Mouse (Mus musculus): ENCODE results near the gene Wdr4.
"Not testable (repeated sequence)": the region's sequence is repeated elsewhere in the genome, so short reads cannot be mapped to it uniquely, and the experiment has no call there.

The Wdr4 gene

DNA sequence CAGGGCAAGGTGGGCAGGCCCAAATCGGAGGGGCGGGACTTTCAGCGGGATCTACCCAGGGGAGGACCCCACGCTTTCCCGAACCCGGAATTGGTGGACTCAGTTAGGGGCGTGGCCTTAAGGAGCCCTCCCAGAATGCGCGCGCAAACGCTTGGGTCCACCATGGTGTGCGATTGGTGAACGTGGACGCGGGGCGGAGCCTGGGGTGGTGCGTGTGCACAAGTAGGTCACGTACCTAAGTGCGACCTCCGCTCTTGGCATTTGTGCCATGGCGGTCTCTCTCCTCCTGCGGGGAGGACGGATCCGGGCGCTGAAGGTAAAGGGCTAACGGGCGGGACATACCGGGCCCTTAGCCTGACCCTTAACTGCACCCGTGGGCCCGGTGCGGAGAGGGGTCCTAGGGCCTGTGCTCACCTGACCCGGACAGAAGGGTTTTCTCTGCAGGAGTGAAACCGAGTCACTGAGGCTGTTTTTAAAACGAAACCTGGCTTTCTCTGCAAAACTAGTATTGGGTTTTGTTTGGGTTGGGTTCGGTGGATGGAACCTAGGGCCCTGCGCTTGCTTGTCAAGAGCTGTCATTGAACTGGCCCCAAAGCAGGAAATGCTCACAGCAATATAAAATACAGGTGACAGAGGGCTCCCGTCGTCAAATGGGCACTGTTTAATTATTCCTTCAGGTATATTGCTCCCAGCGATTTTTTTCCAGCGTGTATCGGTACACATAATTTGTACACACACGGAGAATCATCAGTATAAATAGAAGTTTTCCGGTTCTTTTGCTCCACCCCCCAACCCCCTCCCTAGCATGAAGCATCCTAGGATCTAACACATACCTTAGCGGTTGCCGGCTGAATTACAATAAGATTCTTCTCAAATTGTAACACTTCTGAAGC is at the start of gene Wdr4, which contains the start of gene Ndufv3:
TSS of gene Wdr4 (minus strand) at position 35 of the 893 bp plus-strand sequence.
TSS of gene Ndufv3 (plus strand) at position 170 of the 893 bp plus-strand sequence.
- peak; percentile 100 for DNase-seq (ENCODE audit: low read depth)

DNA sequence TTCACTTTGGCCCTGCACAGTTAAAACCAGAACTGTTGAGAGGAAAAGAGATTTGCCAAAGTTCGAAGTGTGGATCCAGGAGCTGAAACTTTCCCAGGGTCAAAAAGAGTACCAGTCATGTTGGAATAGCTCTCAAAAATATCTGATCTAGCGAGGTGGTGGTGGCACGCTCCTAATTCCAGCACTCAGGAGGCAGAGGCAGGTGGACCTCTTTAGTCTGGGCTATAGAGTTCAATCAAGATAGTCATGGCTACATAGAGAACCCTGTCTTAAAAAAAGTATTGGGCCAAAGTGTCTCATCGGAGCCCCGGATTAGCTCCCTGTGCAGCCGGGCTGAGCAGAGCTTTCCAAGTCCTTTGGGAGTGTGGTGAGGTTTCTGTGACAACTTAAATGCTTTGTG is 46.5 kb upstream of the Wdr4 start:
- no peak for DNase-seq (ENCODE audit: low read depth)

DNA sequence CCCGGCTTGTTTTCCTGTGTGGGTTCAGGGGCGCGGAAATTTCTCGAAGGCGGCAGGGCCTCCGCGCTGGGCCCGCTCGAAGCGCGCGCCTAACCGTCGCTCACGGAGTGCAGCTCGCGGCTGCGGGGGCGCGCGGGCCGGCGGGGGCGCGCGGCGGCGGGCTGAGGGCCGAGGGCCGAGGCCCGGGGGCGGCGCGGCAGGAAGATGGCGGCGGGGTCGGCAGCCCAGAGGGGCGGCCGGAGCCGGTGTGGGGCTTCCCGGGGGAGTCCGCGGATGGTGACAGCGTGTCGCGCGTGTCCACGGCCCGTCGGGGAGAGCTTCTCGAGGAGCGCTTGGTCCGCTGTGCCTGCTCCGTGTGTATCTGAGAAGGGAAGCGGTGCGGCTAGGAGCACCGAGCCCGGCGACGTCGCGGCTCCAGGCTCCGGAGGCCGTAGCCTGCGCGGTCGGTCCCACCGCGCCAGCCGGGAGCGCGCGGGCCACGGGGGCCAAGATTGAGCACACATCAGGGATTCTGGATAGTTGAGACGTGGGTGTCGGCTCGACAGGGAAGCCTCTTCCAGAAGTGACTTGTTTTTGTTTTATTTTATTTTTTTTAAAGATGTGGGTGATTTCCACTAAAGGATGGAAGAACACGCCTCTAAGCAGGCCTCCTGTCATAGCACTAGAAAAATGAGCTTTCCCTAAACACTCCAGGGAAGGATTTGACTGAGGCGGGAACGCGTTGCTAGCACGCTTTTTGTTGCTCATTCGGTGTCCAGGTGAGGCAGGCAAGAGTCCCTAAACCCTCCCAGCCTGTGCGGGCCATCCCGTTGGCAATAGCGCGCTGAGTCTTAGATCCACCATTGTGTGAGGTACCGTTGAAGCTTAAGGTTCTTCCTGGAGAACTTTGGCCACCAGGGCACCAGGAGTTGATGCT is 45.6 kb upstream of the Wdr4 start:
- DNase-seq (ENCODE audit: low read depth), result peak; percentile 84

DNA sequence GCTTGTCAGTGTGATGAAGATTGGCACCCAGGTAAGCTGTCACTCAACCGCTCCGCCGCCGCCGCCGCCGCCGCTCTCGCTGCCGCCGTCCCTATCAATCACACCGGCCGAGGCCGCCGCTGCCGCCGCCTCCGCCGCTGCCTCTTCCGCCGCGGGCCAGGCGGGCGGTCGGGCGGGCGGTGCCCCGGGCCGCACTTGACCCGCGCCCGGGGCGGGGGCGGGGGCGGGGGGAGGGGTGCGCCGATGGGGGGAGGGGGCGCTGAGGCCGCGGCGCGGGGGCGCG is 45.0 kb upstream of the Wdr4 start:
- DNase-seq (ENCODE audit: low read depth), result no peak

DNA sequence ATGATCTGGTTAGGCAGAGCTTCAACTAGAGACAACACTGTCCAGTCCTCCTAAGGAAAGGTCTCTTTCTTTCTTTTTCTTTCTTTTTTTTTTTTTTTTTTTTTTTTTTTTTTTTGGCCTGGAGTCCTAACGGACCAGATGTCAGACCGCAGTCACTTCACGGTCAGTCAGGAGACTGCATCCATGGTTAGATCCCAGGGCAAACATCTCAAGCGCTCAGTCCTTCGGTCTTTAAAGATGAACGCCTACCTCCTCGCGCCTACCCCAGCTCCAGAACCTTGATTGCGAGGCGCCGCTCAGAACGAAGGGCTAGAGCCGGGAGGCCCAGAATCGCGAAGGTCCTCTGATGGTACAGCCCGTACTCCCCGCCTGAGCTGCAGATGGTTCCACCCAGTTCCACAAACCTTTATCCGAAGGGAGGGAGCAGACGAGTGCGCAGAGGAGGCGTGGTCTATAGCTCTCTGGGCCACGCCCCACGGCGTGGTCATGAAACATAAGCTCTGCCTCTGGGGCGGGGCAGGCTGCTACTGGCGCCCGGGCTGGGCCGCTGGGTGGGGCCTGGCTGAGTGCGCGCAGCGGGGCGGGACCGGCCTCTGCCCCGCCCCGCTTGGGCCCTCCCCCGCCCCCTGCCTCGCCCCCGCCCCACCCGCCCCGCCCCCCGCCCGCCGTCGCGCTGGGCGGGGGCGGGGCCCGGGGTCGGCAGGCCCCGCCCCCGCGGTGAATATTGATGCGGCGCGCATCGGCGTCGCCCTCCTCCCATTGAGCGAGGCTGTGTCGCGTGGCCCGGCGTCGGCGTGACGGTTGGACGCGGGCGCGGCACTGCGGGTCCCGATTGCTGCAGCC is 44.5 kb upstream of the Wdr4 start, which contains the start of gene Pknox1:
TSS of gene Pknox1 (plus strand) at position 720 of the 843 bp plus-strand sequence.
- peak; percentile 100 for DNase-seq (ENCODE audit: low read depth)

DNA sequence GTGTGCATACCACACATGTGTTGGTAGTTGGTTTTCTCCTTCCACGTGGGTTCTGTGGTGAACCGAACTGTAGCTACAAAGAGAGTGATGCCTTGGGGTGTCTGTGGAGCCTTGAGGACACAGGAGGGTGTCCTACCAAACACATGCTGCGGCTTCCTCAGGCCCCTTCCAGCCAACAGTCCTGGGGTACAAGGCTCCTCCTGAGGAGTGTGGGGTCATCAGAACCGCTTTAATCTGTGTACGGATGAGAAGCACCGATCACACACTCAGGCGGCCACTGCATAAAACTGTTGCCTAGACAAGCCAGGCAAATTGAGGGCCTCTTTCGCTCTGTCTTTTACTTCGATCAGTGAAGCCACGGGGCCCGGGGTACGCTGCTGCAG is 43.8 kb upstream of the Wdr4 start:
- no peak for DNase-seq (ENCODE audit: low read depth)

DNA sequence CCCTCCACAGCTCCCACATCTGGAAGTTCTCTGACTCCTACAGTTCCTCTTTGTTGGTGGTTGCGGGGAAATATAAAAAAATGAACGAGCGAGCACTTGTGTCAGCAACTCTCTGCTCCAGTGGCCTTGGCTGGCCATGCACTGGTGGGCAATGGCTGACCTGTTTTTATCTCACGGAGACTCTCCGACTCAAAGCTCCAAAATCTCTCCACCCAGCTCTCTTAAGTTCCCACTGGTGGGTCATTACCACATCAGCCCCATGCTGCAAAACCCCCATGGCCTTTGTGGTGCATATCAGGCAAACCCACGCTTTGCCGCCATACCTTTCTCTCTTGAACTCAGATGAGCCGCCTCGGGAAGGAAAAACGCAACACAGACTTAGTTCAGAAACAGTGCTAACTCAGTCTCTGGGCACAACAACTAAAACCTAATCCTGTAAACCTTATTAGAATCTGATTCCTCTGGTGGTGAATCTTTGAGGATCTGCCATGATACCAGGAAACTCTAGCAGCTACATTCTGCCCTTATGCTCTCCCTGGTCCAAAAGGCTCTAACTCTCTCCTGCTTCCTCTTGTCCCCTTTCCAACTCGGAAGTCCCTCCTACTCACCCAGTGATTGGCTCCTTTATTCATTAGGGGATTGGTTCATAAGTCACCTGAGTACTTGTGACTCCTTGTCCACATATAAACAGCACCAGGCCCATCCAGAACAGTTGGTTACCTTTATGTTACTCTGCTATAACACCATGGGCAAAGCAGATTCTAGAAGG is 39.4 kb upstream of the Wdr4 start:
- no peak for DNase-seq (ENCODE audit: low read depth)

DNA sequence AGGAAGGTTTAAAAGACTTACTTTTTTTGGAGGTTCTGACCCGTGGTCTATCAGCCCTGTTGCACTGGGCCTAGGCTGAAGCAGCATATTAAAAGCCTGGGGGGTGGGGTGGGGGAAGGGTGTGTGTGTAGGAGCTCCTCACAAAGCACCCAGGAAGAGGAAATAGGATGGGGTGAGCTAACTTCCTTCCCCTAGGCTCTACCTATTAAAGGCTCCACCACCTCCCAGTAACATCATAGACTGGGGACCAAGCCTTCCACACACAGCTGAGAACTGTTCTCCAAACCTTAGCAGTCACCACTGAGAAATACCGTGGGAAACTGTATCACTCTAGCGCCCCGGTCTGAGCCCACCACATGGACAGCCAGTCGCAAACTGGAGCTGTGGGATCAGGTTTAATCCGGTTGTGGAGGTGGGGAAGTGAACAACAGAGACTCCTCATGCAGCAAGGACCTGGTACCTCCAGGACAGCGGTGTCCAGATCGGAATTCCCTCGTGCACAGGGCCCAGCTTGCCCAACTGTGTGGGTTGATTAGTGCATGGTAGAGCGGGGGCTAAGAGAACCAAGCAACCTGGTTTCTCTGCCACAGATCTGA is 38.3 kb upstream of the Wdr4 start:
- no peak for DNase-seq (ENCODE audit: low read depth)

DNA sequence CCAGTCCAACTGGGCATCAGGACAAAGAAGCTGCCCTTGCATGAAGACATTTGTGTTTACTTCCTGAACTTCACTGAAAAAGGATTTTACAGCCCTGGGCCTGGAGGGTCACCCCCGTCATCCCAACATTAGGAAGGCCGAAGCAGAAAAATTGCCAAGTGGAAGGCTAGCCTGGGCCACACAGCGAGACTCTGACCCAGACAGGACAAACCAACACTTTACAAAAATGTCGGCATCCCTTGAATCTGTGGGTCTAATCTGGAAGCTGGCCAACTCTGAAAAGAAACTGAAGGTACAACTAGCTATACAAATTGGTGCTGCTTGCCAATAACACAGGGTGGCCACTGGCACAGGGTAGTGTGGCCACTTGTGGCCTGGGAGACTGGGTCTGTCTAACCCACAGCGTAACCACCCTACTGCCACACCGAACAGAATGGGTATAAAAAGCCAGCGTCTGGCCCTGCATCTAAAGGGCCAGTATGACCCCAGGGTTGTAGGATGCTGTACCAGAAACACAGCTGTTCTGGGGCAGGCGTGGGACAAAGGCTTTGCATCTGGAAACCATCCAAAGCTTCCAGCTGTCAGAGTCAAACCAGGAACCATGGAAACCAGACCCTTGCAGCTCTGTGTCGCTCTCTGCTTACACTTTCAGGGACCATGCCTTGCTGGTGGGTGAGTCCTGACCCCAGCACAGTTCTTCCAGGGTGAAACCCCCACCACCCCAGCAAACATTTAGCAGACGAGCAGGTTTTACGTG is 37.5 kb upstream of the Wdr4 start:
- DNase-seq (ENCODE audit: low read depth), result peak; percentile 20

DNA sequence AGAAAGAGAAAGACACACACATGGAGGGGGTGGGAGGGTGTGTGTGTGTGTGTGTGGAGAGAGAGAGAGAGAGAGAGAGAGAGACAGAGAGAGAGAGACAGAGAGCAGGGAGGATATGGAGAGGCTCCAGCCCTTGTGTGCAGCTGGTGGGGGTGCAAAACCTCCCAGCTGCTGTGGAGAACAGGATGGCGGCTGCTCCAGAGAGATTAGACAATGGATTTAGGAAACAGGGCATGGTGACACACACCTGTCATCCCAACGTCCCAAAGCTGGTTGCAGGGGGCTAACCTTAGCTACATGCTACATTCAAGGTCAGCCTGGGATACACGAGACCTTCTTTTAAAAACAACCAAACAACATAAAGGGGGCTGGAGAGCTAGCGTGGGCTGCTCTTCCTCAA is 36.5 kb upstream of the Wdr4 start:
- no peak for DNase-seq (ENCODE audit: low read depth)

DNA sequence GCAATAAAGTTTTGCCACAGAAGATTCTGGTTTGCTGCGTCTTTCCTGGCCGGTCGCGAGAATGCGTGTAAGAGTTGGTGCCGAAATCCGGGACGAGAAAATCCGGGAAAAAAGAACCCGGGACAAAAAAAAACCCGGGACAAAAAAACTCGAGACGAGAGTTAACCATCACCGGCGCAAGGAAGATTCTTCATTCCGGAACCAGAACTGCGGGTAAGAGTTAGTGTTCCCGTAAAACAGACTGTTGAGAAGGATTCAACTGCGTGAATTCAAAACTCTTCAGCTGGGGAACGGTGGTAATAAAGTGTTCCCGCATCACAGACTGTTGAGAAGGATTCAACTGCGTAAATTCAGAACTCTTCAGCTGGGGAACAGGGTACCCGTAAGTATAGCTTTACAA is 32.8 kb upstream of the Wdr4 start:
- not testable (repeated sequence) for DNase-seq (ENCODE audit: low read depth)

DNA sequence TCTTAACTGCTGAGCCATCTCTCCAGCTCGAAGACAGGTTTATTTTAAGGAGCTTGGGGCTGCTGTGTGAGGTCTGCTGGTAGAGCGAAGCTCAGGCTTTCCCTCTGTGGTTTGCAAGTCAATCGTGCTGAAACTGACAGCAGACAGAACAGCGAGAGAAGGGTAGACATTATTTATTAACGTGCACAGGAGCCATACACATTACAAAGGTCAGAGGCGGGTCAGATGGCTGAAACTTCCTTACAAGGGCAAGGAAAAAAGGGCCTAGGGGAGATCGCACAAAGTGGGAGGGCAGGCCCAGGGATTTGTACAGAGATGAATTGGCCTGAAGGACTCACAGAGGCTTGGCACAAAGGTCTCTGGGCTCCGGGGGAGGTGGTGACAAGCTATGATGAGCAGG is 29.6 kb upstream of the Wdr4 start:
- no peak for DNase-seq (ENCODE audit: low read depth)

DNA sequence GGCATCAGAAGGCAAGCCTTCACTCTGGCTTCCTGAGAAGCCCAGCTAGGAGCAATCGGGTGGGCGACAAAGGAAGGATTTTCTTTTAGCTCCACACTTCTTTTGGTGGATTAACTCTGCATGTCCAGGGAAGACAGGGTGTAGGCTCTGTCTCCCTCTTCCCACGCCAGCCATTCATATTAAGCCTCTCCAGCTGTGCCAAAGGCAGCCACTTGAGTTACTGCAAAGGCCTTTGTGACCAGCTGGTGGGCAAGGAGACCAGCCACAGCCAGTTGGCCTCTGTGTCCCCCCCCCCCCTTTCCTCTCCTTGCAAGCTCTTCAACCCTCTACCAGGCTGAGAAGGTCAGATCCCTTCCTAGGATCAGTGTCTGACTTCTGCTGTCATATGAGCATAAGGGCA is 28.2 kb upstream of the Wdr4 start:
- no peak for DNase-seq (ENCODE audit: low read depth)

DNA sequence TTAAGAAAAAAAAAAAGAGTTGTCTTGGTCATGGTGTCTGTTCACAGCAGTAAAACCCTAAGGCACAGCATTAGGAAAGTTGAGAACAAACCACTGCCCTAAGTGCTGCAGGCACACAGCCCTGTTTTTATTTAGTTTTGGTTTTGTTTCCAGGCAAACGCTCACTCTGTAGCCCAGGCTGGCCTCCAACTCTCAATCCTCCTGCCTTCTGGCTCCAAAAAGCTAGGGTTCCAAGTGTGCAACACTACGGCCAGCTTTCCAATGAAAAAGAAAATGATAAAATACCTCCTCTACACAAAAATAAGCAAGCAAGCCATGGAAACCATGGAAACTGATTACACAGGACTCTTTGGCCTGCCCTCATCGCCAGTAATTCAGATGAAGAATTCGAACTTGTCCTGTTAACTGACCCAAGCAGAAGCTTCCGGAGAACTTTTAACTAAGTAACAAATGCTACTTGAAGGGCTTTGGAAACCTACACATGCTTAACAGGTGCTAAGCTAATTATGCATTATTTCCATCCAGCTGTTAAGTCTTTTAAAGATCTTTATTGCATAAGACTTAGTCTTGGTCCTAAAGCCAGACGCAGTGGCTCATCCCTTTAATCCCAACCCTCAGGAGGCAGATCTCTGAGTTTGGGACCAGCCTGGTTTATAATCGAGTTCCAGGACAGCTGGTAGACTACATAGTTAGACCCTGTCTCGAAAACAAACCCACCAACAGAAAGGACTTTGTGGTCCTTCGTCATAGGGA is 26.8 kb upstream of the Wdr4 start:
- no peak for DNase-seq (ENCODE audit: low read depth)

DNA sequence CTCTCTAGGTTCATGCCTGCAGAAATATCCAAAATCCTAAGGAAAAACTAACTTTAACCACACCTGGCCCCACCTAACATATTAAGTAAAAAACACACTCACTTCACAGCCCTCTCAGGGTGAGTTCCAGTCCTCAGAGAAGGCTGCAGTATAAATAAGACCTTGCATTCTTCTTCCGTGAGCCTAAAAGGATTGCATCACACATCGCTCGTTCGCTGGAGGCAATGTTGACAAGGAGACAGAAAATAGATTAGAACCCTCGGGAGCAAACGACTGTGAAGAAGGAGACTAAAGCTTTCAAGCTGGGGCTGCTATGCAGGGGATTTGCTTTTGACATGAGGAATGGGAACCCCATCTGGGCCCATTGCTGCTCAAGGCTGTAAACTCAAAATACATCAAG is 23.8 kb upstream of the Wdr4 start:
- peak; percentile 69 for DNase-seq (ENCODE audit: low read depth)

DNA sequence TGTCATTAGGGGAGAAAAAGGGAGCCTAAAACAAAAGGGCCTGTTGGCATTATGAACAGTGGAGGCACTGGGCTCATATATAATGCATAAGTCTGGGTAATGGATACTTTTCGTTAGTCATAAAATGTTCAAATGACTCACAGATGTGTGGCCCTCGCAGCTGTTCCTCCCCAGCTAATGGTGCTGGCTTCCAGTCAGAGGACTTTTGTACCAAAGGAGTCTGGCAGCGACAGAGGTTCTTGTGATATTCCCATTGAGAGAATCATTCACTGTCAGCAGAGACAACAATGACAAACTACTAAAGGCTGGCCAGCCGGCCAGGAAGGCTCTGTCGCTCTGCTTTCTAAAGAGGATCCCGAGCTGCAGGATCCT is 21.7 kb upstream of the Wdr4 start:
- DNase-seq (ENCODE audit: low read depth), result peak; percentile 74

DNA sequence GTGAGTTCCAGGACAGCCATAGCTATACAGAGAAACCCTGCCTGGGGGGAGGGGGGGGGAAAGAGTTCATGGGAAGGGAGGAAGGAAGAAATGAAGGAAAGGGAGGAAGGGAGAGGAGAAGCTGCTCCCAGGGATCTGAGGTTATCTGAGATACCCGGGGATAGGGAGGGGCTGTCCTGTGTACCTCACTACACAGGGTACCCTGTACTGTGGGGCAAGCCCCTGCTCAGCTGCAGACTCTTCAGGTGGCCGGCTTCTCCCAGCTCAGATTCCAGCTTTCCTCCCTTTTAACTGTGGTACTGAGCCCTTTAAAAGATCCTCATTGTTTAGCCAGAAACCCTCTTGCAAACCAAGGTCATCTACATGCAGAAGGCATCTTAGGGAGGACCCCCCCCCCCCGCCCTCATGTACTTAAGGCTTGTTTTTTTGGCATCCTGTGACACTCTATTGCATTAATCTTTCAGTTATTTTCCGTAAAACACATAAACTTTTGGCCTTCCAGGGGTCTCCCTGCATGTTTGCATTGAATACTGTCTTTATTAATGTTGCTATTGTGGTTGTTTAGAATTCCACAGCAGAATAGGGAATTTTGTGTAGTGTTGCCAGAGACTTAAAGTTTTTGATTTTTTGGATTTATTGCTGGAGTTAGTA is 21.2 kb upstream of the Wdr4 start:
- DNase-seq (ENCODE audit: low read depth), result no peak

DNA sequence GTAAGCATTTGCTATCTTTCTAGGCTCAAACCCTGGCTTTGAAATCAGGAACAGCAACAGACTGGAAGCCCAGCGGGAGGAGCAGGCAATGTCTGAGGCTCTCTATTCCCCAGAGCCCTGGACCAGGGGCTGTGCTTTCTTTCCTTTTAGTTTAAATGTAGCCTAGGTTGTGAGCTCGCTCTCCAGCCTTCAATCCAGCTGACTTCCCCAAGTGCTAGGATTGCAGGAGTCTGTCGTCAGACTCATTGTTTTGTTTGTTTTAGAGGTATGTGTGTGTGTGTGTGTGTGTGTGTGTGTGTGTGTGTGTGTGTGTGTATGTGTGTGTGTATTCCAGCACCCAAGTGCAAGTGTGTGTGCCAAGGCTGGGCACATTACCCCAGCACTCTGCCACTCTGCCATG is 20.3 kb upstream of the Wdr4 start:
- peak; percentile 27 for DNase-seq (ENCODE audit: low read depth)

All from NIH3T3 (cell line).